Mouse (Mus musculus) CH12.LX (cell line): Measurements from ENCODE around the gene Msi1. TPM values are rescaled to one million over a fixed set of nuclear protein-coding genes. Genes with fewer than 3 reads are reported as not detected.
A peak's percentile ranks its signal among the peaks of the same experiment; 100 is the strongest.

Experiments
- DNase-seq: peaks from one replicate; pipeline ENCODE4 v3.0.0-alpha.2; 2013; ENCODE audit errors: extremely low read depth
- H3K27ac ChIP-seq: 2 replicates; pipeline ENCODE4 v1.5.1; 2012; ENCODE audit warnings: low read depth, mild to moderate bottlenecking, control low read depth, moderate library complexity; ENCODE audit not compliant: insufficient read depth
- H3K27me3 ChIP-seq: replicated peaks from 2 replicates; pipeline ENCODE3; 2012; ENCODE audit warnings: inconsistent platforms
- H3K36me3 ChIP-seq, 2 experiments: replicated peaks in 1 of 2; 2 replicates each; pipeline versions ENCODE3 to v1.6.1; 2012; ENCODE audit warnings: inconsistent platforms in 1 of 2, low read length in 1 of 2, mild to moderate bottlenecking in 1 of 2, mixed read lengths in 1 of 2, moderate library complexity in 1 of 2; ENCODE audit not compliant: control insufficient read depth in 1 of 2, insufficient read depth in 1 of 2
- H3K4me1 ChIP-seq, 2 experiments: 2 replicates each; pipeline ENCODE4 v1.6.1; 2012; ENCODE audit warnings: inconsistent platforms in 1 of 2, moderate library complexity in 1 of 2; ENCODE audit not compliant: insufficient read depth in 2 of 2, control insufficient read depth in 1 of 2
- H3K4me2 ChIP-seq: 2 replicates; pipeline ENCODE4 v1.6.1; 2012; ENCODE audit warnings: low read depth, mild to moderate bottlenecking, control low read depth; ENCODE audit not compliant: poor library complexity, insufficient read depth, severe bottlenecking
- H3K4me3 ChIP-seq, 3 experiments: fragments of 150-350 bp in 1 of 3; sonication (generic) in 1 of 3; replicated peaks in 1 of 3; 2 replicates each; pipeline versions ENCODE3 to v1.5.1; 2011 to 2012; ENCODE audit warnings: low read depth in 2 of 3, low read length in 2 of 3, mild to moderate bottlenecking in 2 of 3, moderate library complexity in 2 of 3, control low read depth in 1 of 3, improper control_type of control experiment in 1 of 3, inconsistent platforms in 1 of 3, mixed read lengths in 1 of 3; ENCODE audit not compliant: poor library complexity in 1 of 3
- H3K79me2 ChIP-seq: replicated peaks from 2 replicates; pipeline ENCODE4 v1.6.1; 2012; ENCODE audit warnings: mild to moderate bottlenecking, moderate library complexity; ENCODE audit not compliant: control insufficient read depth, poor library complexity, insufficient read depth, severe bottlenecking; ENCODE audit errors: extremely low read depth
- H3K9ac ChIP-seq: 2 replicates; pipeline ENCODE4 v1.6.1; 2012; ENCODE audit warnings: low read depth, mild to moderate bottlenecking, control low read depth, moderate library complexity; ENCODE audit not compliant: insufficient read depth
- H3K9me3 ChIP-seq: replicated peaks from 2 replicates; pipeline ENCODE3; 2012; ENCODE audit warnings: low read length, inconsistent platforms, mixed read lengths
- CHD1 ChIP-seq: IDR thresholded peaks from 2 replicates; pipeline ENCODE4 v1.6.1; 2012; ENCODE audit warnings: low read depth, low read length, improper control_type of control experiment, inconsistent platforms
- CHD2 ChIP-seq: IDR thresholded peaks from 2 replicates; pipeline ENCODE4 v1.6.1; 2011; ENCODE audit warnings: low read length, improper control_type of control experiment
- CTCF ChIP-seq, 2 experiments: IDR thresholded peaks in 1 of 2; conservative IDR thresholded peaks in 1 of 2; 2 replicates each; pipeline ENCODE4 v1.5.1; 2011 to 2012; ENCODE audit warnings: low read depth in 2 of 2, low read length in 2 of 2, improper control_type of control experiment in 1 of 2, inconsistent platforms in 1 of 2, mild to moderate bottlenecking in 1 of 2, moderate library complexity in 1 of 2
- E2F4 ChIP-seq: IDR thresholded peaks from 2 replicates; pipeline ENCODE4 v1.6.1; 2011; ENCODE audit warnings: low read depth, low read length, improper control_type of control experiment; ENCODE audit not compliant: insufficient replicate concordance
- ETS1 ChIP-seq: conservative IDR thresholded peaks from 2 replicates; pipeline ENCODE4 v1.6.1; 2012; ENCODE audit warnings: low read depth, mild to moderate bottlenecking, inconsistent platforms, low read length, improper control_type of control experiment, moderate library complexity
- GABPA ChIP-seq: IDR thresholded peaks from 2 replicates; pipeline ENCODE4 v1.6.1; 2012; ENCODE audit warnings: low read depth, low read length, improper control_type of control experiment, inconsistent platforms; ENCODE audit not compliant: insufficient replicate concordance
- HCFC1 ChIP-seq: IDR thresholded peaks from 2 replicates; pipeline ENCODE4 v1.6.1; 2012; ENCODE audit warnings: low read depth, mild to moderate bottlenecking, inconsistent platforms, low read length, improper control_type of control experiment
- JUN ChIP-seq: IDR thresholded peaks from 2 replicates; pipeline ENCODE4 v1.6.1; 2011; ENCODE audit warnings: low read depth, mild to moderate bottlenecking, low read length, improper control_type of control experiment, moderate library complexity; ENCODE audit not compliant: insufficient read depth
- MAZ ChIP-seq: IDR thresholded peaks from 2 replicates; pipeline ENCODE4 v1.6.1; 2012; ENCODE audit warnings: low read depth, mild to moderate bottlenecking, inconsistent platforms, low read length, improper control_type of control experiment, moderate library complexity
- MYC ChIP-seq: IDR thresholded peaks from 2 replicates; pipeline ENCODE4 v1.6.1; 2011; ENCODE audit warnings: low read depth, mild to moderate bottlenecking, improper control_type of control experiment, low read length
- NELFE ChIP-seq: IDR thresholded peaks from 2 replicates; pipeline ENCODE4 v1.6.1; 2011; ENCODE audit warnings: low read depth, low read length, improper control_type of control experiment
- NRF1 ChIP-seq: IDR thresholded peaks from 2 replicates; pipeline ENCODE4 v1.6.1; 2014; ENCODE audit warnings: low read depth, mild to moderate bottlenecking, inconsistent platforms, low read length, improper control_type of control experiment, moderate library complexity
- RCOR1 ChIP-seq: conservative IDR thresholded peaks from 2 replicates; pipeline ENCODE4 v1.6.1; 2012; ENCODE audit warnings: low read depth, mild to moderate bottlenecking, inconsistent platforms, low read length, improper control_type of control experiment
- SMC3 ChIP-seq: IDR thresholded peaks from 2 replicates; pipeline ENCODE4 v1.6.1; 2011; ENCODE audit warnings: low read depth, low read length, improper control_type of control experiment
- USF1 ChIP-seq: IDR thresholded peaks from 2 replicates; pipeline ENCODE4 v1.6.1; 2014; ENCODE audit warnings: low read depth, mild to moderate bottlenecking, inconsistent platforms, low read length, improper control_type of control experiment
- USF2 ChIP-seq: conservative IDR thresholded peaks from 2 replicates; pipeline ENCODE4 v1.6.1; 2011; ENCODE audit warnings: low read depth, low read length, improper control_type of control experiment
- ZC3H11A ChIP-seq: IDR thresholded peaks from 2 replicates; pipeline ENCODE4 v1.6.1; 2012; ENCODE audit warnings: low read depth, mild to moderate bottlenecking, inconsistent platforms, low read length, improper control_type of control experiment
- ZMIZ1 ChIP-seq: IDR thresholded peaks from 2 replicates; pipeline ENCODE4 v1.6.1; 2012; ENCODE audit warnings: low read depth, mild to moderate bottlenecking, inconsistent platforms, low read length, improper control_type of control experiment
- dilution Hi-C: fragments of 300-500 bp; cut with MboI; formaldehyde crosslinking; loops from 2 replicates; pipeline ENCODE4 v1.14.3; 2020; ENCODE audit warnings: low sequenced_read_pairs; ENCODE audit not compliant: extremely low pct_unique_long_range_greater_than_20kb, extremely low pct_ligation_motif_present
- in situ Hi-C: fragments of 300-500 bp; cut with MboI; formaldehyde crosslinking; loops from 3 replicates; pipeline ENCODE4 v1.14.3; 2019; ENCODE audit warnings: low sequenced_read_pairs, low pct_ligation_motif_present, low pct_unique_long_range_greater_than_20kb, mixed read lengths
- polyA plus RNA-seq: library from polyadenylated mRNA; unstranded; fragments of >175 nt; gene quantifications from 2 replicates; pipeline ENCODE4 v1.2.1, GENCODE M21; 2012; ENCODE audit warnings: low read depth; ENCODE audit not compliant: insufficient read length
- total RNA-seq, 2 experiments: library from RNA; depleted of rRNA; stranded (reverse); fragments of 300-350 nt in 1 of 2; fragments of >200 nt in 1 of 2; gene quantifications; 2 replicates each; pipeline ENCODE4 v1.2.3; 2012 to 2014

Msi1 gene
- total and polyA plus RNA-seq, 3 experiments, result 0.82 to 5.3 (median 4.1) TPM

GRCm38 (mm10) chr5:115483947-115484920 lies 54.8 kb downstream of the Msi1 start, which contains the start of gene Sirt4 (continued):
- TF ChIP-seq ZC3H11A (no peak), RCOR1 (no peak), GABPA (peak; percentile 84; the same call in 1 of the 2 replicates), E2F4 (peak; percentile 31; the same call in 1 of the 2 replicates)

DNA sequence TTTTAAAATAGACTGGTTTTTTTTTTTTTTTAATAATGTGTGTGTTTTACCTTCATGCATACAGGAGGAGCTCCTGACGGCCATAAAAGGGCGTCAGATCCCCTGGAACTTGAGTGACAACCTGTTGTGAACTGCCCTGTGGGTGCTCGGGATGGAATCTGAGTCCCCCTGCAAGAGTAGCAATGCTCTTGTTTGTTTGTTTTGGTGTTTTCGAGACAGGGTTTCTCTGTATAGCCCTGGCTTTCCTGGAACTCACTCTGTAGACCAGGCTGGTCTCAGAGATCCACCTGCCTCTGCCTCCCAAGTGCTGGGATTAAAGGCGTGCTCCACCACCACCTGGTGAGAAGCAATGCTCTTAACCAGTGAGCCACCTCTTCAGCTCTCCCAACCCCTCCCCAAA lies 55.6 kb downstream of the Msi1 start:
- H3K9me3 ChIP-seq, result no peaks in the 10 kb centered on the region
- peak overlapping the region; percentile 87 for H3K4me2 ChIP-seq
- in situ Hi-C loops (no loop called here), dilution Hi-C loops (no loop called here)
- H3K79me2 ChIP-seq, result no peaks in the 10 kb centered on the region
- H3K27ac ChIP-seq, result no peak overlapping the region
- H3K4me1 ChIP-seq, result peaks cover 0 to 28% of the 10 kb centered on the region in 2 experiments; a peak in 2 of 4 replicates
- peak overlapping the region; percentile 98 for H3K9ac ChIP-seq
- DNase-seq, result no peak
- peaks cover 12 to 25% of the 10 kb centered on the region in 2 experiments for H3K36me3 ChIP-seq
- peak overlapping the region in 2 of 3 experiments; percentile 71 to 82 for H3K4me3 ChIP-seq
- H3K27me3 ChIP-seq, result no peaks in the 10 kb centered on the region
- no peak for TF ChIP-seq SMC3
- no peak for TF ChIP-seq CHD1

GRCm38 (mm10) chr5:115485489-115486205 lies 56.2 kb downstream of the Msi1 start:
- Histone ChIP-seq H3K36me3 (peaks cover 8 to 19% of the 10 kb centered on the region in 2 experiments), H3K4me1 (peaks cover 0 to 30% of the 10 kb centered on the region in 2 experiments; a peak in 2 of 4 replicates), H3K27me3 (no peaks in the 10 kb centered on the region), H3K9me3 (no peaks in the 10 kb centered on the region), H3K4me3 (no peak overlapping the region), H3K4me2 (no peak overlapping the region), H3K79me2 (no peaks in the 10 kb centered on the region), H3K9ac (no peak overlapping the region), H3K27ac (no peak overlapping the region)
- in situ Hi-C loops (no loop called here), dilution Hi-C loops (no loop called here)
- no peak for DNase-seq
- TF ChIP-seq USF1, result no peak
- TF ChIP-seq MYC, result no peak
- no peak for TF ChIP-seq CHD2
- no peak for TF ChIP-seq CTCF (conservative IDR thresholded peaks at IDR 0.05 in 1 of 2, IDR thresholded peaks at IDR 0.05 in 1 of 2; ENCODE audit: low read depth in 2 of 2, low read length in 2 of 2)
- TF ChIP-seq USF2, result no peak
- no peak for TF ChIP-seq HCFC1
- no peak for TF ChIP-seq MAZ
- no peak for TF ChIP-seq NELFE
- TF ChIP-seq NRF1, result no peak
- no peak for TF ChIP-seq ZMIZ1
- no peak for TF ChIP-seq ETS1
- TF ChIP-seq JUN, result no peak
